Mouse (Mus musculus) layer of hippocampus, postnatal 10 days (tissue): ENCODE data around the gene Hsph1. TPM values are rescaled to one million over a fixed set of nuclear protein-coding genes. Genes with fewer than 3 reads are reported as not detected.
A peak's percentile ranks its signal among the peaks of the same experiment; 100 is the strongest.

ENCODE experiments used
- DNase-seq, 2 experiments: peaks; one replicate each; pipeline ENCODE4 v3.0.0; 2021; ENCODE audit warnings: low spot score in 2 of 2
- total RNA-seq, 2 experiments: library from RNA; stranded (reverse); gene quantifications; 2 replicates each; pipeline ENCODE4 v1.2.3; 2021

Hsph1 gene
- total RNA-seq, 2 experiments from 2014 or later: 182 to 208 TPM

GRCm38 (mm10) chr5:149642783-149643509 lies 6.8 kb upstream of the Hsph1 start:
- DNase-seq: no peak

DNA sequence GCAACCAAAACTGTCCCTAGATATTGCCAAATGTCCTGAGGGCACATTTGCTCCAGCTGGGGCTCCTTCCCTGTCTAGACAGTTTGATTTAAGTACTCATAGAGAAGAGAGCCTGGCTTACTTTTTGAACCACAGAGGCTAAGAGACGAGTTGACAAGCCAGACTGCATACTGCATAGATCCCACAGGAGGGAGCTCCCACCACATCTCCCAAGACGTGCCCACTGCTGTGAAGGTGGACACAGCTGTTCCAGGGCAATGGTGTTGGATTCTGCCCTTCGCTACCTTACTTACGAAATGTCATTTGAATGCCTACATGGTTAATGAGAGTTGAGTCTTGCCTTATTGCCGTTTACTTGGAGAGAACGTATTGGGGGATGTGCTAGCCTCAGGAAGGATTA lies 6.2 kb upstream of the Hsph1 start:
- no peak for DNase-seq

GRCm38 (mm10) chr5:149641277-149641892 lies 5.2 kb upstream of the Hsph1 start:
- no peak for DNase-seq

- no peak for DNase-seq
Measured at GRCm38 (mm10) chr5:149637306-149637705, 1.1 kb upstream of the Hsph1 start.

GRCm38 (mm10) chr5:149635556-149635955 lies 620 bp downstream of the Hsph1 start:
- DNase-seq: no peak

DNA sequence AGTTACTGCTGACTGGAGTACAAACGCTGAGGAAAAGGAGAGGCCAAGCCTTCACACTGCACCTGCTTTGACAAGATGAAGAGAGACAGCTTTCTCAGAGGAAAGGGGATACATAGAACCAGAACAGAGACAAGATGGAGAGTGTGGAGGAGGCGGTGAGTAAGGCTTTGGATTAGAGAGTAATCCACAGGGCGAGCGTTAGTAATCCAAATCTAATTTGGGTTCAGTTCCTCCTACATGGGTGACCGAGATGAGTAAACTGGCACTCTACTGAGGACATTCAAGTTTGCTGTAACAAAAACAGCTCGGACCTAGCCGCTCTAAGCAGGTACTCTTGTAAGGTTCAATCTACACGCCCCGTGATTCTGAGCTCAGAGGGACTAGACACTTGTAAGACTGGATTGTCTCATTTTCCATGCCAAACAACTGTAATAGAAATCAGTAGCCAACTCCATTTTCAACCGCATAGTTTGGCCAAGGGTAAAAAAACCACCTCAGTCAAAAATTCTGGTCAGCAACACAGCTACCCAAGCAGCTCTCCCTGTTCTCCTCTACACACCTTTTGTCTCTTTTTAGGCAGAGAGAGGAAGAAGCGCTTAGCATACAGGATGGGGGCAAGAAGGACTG lies 1.7 kb downstream of the Hsph1 start:
- DNase-seq: no peak

- no peak for DNase-seq
Measured at GRCm38 (mm10) chr5:149625547-149625946, 10.6 kb downstream of the Hsph1 start.

- DNase-seq: no peak
Measured at GRCm38 (mm10) chr5:149623815-149624675, 12.1 kb downstream of the Hsph1 start.

- DNase-seq: no peak
Measured at GRCm38 (mm10) chr5:149622644-149623043, 13.5 kb downstream of the Hsph1 start.

DNA sequence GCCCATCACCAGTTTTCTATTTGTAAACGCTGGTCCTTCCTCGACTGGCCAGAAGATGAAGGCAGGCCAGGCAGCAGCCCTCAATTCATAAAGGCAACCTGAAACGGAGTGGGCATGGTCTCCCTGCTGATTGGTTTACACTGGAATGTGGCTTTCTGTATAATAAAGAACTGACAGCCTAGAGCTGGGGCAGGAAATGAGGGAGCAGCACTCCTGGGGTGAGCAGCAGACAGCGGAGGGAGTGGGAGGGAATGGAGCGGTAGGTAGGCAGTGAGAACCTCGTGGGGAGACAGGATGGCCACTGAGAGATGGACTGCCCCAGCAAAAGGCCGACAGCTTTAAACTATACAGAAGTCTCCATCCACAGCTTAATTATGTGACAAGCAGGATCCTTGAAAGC lies 14.0 kb downstream of the Hsph1 start:
- no peak for DNase-seq

- no peak for DNase-seq
Measured at GRCm38 (mm10) chr5:149617776-149618425, 18.3 kb downstream of the Hsph1 start.

- no peak for DNase-seq
Measured at GRCm38 (mm10) chr5:149616817-149617216, 19.4 kb downstream of the Hsph1 start.

DNA sequence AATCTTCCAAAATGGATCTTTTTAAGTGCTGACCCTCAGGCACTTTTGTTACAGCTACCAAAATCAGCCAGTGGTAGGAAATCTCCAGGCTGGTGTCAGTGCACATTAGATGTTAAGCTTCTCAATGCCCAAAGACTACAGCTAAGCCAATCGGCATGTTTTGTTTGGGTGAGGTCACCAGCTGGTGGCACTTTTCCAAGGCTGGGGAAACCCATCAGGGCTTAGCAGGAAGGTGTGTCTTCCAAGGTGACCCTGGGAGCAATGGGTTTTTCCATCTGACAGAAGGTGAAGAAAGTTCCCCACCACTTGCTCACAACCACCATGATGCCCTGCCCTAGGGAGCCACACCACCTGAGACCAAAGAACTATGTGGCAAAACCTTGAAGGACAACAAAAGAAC lies 20.0 kb downstream of the Hsph1 start:
- DNase-seq: no peak

DNA sequence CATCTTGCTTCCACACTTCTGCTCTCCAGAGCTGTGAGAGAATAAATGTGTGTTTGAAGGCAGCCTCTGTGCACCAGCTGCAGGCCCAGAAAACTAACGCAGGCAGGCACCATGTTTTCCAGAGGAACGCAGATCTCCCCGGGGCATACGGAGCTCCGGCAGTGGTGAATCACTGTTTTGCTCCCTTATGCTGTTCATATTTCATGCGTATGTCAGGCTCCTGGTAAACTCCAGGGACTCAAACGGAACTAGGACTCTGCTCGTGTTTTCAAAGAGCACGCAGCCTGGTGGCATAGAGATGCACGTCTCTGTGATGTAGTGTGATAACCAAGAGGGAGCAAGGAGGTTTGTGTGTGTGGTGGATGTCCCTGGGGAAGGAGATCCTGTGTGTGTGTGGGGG lies 23.4 kb downstream of the Hsph1 start:
- peak; percentile 34 to 47 for DNase-seq

- DNase-seq: no peak
Measured at GRCm38 (mm10) chr5:149612165-149612518, 24.0 kb downstream of the Hsph1 start.

- peak; percentile 49 to 64 for DNase-seq
Measured at GRCm38 (mm10) chr5:149611476-149612164, 24.6 kb downstream of the Hsph1 start.

- no peak for DNase-seq
Measured at GRCm38 (mm10) chr5:149607083-149607720, 29.0 kb downstream of the Hsph1 start.

- no peak for DNase-seq
Measured at GRCm38 (mm10) chr5:149603241-149603640, 32.9 kb downstream of the Hsph1 start.

- peak; percentile 36 to 51 for DNase-seq
Measured at GRCm38 (mm10) chr5:149601996-149602395, 34.2 kb downstream of the Hsph1 start.

DNA sequence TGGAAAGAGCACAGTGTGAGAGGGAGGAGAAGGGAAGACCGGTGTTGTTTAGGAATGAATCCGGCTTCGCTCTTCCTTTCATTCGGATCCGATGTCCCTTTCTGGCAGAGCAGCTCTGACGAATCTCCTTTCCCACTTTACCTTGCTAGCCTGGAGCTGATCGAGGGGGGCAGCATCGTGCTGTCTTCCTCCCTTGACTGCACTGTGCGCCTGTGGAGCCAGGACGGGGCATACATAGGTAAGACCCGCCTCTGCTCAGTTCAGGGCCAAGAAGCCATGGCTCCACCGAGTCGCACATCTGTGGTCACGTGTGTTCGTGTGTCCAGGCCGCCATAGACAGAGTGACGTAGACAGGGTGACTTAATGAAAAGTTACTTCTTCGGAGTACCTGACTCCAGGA lies 38.8 kb downstream of the Hsph1 start:
- DNase-seq: no peak
